In the genomic region with DNA sequence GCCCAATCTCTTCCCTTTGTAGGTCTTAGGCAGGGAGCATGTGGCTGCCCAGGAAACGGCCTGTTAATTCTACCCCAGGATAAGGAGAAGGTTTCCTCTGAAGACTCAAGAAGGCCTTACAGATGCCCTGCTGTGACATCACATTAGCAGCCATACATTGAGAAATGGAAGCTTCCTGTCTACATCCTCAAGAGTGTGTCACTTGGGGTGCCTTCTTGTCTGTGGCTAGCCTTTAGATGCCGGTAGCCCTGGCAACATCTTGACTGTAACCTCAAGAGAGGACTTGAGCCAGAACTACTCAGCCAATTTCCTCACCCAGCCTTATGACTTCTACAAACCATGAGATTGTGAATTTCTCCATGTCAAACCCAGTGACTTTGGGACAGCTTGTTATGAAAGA, we compare ENCODE assay signal across 28 mouse cellular contexts.
"Had no signal": no experiment of that assay in that cellular context is flagged by ENCODE, and none has a peak within 500 bp of the region (broad histone marks: within the 10 kb centered on the region; RNA-seq: fewer than 3 reads in every experiment).

No protein-coding gene starts in this region.

- H3K4me3 ChIP-seq: heart, adult 2 months; heart, embryonic 13.5 days; heart, embryonic 15.5 days; hindbrain, embryonic 10.5 days; hindbrain, embryonic 12.5 days; intestine, embryonic 15.5 days; kidney, embryonic 15.5 days; limb, embryonic 13.5 days; limb, embryonic 15.5 days; liver, embryonic 12.5 days had no signal

- ATAC-seq: hindbrain, embryonic 16.5 days; inflammation-experienced regulatory T-cells, adult 6 months; intestine, embryonic 15.5 days; intestine, postnatal 0 days; liver, embryonic 12.5 days had no signal

- DNase-seq: gastrocnemius, postnatal 14 days; gastrocnemius, postnatal 36 days; heart, adult 2 months; heart, postnatal 10 days; heart, postnatal 4 days; kidney, adult 18-20 months; kidney, adult 8-10 months; kidney, postnatal 14 days; kidney, postnatal 36 days; layer of hippocampus, adult 9-11 months; layer of hippocampus, postnatal 36 days; left cerebral cortex, postnatal 4 days had no signal

- H3K36me3 ChIP-seq: heart, embryonic 13.5 days; heart, embryonic 15.5 days; hindbrain, embryonic 10.5 days; hindbrain, embryonic 12.5 days; intestine, embryonic 15.5 days; kidney, embryonic 15.5 days; limb, embryonic 13.5 days; limb, embryonic 15.5 days; liver, embryonic 12.5 days had no signal

- H3K4me2 ChIP-seq: heart, embryonic 11.5 days; heart, embryonic 13.5 days; heart, embryonic 15.5 days; hindbrain, embryonic 12.5 days; hindbrain, embryonic 14.5 days; intestine, embryonic 15.5 days; kidney, embryonic 15.5 days; limb, embryonic 13.5 days; limb, embryonic 15.5 days; liver, embryonic 12.5 days had no signal

- H3K9ac ChIP-seq: heart, embryonic 13.5 days; heart, embryonic 15.5 days; hindbrain, embryonic 12.5 days; hindbrain, embryonic 14.5 days; intestine, embryonic 15.5 days; kidney, embryonic 15.5 days; limb, embryonic 13.5 days; limb, embryonic 15.5 days; liver, embryonic 12.5 days; liver, embryonic 14.5 days had no signal

- H3K27ac ChIP-seq: heart, adult 2 months; heart, embryonic 13.5 days; heart, embryonic 15.5 days; hindbrain, embryonic 10.5 days; hindbrain, embryonic 12.5 days; hindbrain, embryonic 14.5 days; intestine, embryonic 15.5 days; kidney, embryonic 15.5 days; kidney, postnatal 0 days; limb, embryonic 13.5 days; limb, embryonic 15.5 days; liver, embryonic 12.5 days; liver, embryonic 14.5 days had no signal

- H3K27me3 ChIP-seq: heart, embryonic 13.5 days; heart, embryonic 15.5 days; hindbrain, embryonic 12.5 days; intestine, embryonic 15.5 days; kidney, embryonic 15.5 days; limb, embryonic 13.5 days; limb, embryonic 15.5 days; liver, embryonic 12.5 days had no signal

- H3K9me3 ChIP-seq: hindbrain, embryonic 10.5 days; hindbrain, embryonic 12.5 days; intestine, embryonic 15.5 days; kidney, embryonic 15.5 days; limb, embryonic 13.5 days; limb, embryonic 15.5 days; liver, embryonic 12.5 days had no signal

- H3K4me1 ChIP-seq: heart, embryonic 13.5 days; heart, embryonic 15.5 days; hindbrain, embryonic 10.5 days; hindbrain, embryonic 12.5 days; intestine, embryonic 15.5 days; kidney, embryonic 15.5 days; limb, embryonic 13.5 days; limb, embryonic 15.5 days; liver, embryonic 12.5 days had no signal
